Mouse (Mus musculus): ENCODE measurements around the gene Specc1. TPM values are rescaled to one million over a fixed set of nuclear protein-coding genes. Genes with fewer than 3 reads are reported as not detected.

The Specc1 gene
- total RNA-seq, 2 experiments from 2014 or later: 31.0 to 31.1 TPM

DNA sequence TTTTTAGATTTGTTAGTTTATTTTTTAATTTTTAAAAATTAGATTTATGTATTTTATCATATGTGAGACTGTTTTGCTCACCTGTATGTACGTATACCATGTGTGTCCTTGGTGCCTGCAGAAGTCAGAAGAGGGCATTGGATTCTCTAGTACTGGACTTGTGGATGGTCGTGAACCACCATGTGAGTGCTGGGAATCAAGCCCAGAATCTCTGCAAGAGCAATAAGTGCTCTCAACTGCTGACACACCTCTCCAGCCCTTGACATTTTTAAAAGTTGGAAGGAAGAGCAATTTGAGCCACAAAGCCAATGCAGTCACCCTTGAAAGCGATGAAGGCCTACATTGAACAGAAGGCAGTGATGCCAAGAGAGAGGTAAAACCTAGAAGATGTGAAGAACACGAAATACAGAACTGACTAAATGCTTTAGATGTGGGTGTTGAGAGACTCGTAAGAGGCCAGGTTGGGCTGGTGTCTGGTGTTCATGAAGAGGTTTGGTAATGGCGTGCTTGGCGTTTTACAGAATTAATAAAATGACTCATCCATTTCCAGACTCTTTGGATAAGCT, 117.1 kb downstream of the Specc1 start:
- no peak for DNase-seq (ENCODE audit: extremely low spot score in 1 of 2, low spot score in 2 of 2)
- intact Hi-C loops (cut with DNase I): no loop called here

DNA sequence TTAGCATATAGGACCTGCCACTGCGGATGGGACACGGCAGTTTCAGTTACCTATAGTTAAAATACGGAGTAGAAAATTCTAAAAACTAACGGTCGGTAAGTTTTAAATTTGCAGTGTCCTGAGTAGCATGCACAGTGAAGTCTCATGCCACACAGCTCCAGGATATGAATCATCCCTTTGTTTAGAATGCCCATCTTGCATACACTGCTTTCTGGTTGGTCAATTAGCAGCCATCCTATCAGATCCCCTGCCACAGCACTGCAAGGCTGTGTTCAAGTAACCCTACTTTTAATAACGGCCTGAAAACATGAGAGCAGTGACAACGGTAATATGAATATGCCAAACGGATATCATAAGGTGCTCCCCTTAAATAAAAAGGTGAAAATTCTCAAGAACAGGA, 118.0 kb downstream of the Specc1 start:
- intact Hi-C loops (cut with DNase I): no loop called here
- no peak for DNase-seq (ENCODE audit: extremely low spot score in 1 of 2, low spot score in 2 of 2)

DNA sequence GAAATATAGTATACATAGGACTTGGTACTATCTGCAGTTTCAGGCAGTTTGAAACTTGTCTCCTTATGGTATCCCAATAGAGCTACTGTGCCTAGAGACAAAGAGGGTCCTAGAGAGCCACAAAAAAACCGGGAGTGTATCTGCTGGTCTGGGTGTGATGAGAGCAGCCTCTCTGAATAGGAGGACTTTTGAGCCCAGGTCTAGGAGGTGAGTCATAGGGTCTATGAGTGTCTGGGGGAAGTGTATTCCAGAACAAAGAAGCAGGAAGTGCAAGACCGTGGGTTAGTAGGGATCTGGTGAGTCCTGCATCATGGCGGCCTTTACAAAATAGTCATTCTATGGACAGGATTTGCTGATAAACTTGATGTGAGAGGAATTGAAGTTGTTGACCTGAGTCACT, 118.5 kb downstream of the Specc1 start:
- intact Hi-C loops (cut with DNase I): no loop called here
- DNase-seq (ENCODE audit: extremely low spot score in 1 of 2, low spot score in 2 of 2): no peak

DNA sequence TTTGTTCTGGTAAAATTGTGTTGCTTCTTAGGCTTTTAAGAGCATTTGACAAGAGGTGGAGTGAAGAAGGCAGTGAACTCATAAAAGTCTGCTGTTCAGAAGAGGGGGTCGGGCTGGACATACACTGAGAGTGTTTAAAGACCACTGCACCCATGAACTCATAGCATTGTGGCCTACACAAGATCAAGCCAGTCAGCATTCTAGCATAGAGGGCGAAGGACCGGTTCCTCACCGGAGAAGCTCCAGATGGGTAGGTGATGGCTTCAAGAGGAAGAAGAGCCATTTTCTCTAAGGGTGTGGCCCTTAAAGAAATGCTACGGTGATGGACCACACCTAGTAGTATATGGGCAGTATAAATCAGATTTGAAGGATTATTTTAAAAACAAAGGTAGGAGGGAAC, 119.0 kb downstream of the Specc1 start:
- intact Hi-C loops (cut with DNase I): no loop called here

DNA sequence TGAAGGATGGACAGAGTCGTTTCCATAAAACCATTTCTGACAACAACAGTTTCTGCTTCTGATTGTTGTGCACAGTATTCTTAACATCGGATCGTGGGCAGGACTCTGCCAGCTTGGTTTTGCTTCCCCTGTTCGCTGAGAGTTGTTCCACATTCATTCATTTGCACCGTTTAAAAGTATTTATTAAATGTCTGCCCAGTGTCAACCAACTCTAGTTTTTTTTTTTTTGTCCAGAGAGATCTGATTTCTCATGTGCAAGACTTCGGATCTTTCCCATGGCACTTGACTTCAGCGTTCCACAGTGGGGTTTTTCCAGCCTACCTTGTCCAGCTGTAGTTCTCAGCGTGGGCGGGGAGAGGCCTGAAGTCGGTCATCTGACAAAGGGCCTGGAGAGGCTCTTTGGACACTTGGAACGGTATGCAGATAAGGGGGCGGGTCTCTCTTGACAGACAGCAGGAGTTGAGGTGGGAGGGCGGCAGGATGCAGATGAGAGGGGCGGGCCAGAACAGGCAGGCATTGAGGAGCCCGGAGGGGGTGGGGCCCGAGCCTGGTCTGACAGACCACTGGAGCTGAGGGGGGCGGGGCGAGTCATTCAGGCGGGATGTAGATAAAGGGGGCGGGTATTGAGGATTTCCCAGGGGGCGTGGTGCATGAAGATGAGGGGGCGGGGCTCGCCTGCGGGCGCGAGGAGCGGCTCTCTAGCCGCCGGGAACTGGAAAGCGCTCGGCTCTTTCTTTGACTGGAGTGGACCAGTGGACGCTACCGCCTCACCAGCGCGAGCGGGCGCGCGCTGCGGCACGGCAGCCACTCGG, 120.0 kb downstream of the Specc1 start:
- DNase-seq (ENCODE audit: extremely low spot score in 1 of 2, low spot score in 2 of 2): peak; percentile 95 to 100
- intact Hi-C loops (cut with DNase I): no loop called here

More for the DNA sequence above, 119.0 kb downstream of the Specc1 start:
- DNase-seq (ENCODE audit: extremely low spot score in 1 of 2, low spot score in 2 of 2): no peak

DNA sequence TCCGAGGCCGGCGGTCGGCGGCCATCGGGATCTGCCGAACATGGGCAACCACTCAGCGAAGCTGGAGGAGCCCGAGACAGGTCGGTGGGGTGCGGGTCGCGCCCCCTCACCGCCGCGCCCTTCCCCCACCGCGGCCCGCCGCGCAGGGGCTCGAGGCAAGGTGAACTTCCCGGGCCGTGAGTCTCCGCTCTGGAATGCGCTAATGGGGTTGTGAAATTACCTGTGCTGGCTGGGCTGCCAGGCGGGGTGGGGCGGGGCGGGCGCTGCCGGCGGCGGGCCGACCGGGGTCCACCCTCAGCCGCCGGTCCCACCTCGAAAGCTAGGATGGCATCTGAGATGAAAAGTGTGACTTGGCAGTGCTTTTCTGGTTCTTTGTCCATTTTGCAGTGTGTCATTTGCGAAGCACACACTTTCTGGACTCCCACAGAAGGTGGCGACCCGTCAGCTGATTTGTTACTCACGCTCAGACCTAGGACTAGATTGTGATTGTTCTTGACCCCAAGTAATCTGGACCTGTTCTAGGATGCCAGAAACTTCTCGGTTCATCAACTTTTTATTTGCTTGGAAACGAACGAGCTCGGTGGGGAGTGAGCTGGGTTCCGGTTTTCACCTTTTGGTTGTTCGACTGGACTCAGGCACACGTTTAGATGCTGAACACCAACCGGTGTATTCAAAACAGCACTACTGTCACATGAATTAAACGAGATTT, 120.7 kb downstream of the Specc1 start:
- intact Hi-C loops (cut with DNase I): no loop called here
- no peak for DNase-seq (ENCODE audit: extremely low spot score in 1 of 2, low spot score in 2 of 2)

DNA sequence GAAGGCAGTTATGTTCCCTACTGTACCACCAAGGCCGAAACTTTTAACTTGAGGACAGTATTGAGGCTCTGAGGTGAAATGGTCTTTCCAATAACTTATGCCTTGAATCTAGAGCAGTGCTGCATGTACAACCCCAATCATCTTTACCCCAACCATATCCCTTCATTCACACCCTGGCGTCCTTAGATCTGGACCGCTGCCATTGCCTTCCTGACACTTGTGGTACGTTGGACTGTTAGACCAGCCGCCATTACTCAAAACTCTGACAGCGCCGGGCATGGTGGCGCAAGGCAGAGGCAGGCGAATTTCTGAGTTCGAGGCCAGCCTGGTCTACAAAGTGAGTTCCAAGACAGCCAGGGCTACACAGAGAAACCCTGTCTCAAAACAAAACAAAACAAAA, 121.8 kb downstream of the Specc1 start:
- DNase-seq (ENCODE audit: extremely low spot score in 1 of 2, low spot score in 2 of 2): peak in 1 of 2 experiments; percentile 26
- intact Hi-C loops (cut with DNase I): no loop called here

DNA sequence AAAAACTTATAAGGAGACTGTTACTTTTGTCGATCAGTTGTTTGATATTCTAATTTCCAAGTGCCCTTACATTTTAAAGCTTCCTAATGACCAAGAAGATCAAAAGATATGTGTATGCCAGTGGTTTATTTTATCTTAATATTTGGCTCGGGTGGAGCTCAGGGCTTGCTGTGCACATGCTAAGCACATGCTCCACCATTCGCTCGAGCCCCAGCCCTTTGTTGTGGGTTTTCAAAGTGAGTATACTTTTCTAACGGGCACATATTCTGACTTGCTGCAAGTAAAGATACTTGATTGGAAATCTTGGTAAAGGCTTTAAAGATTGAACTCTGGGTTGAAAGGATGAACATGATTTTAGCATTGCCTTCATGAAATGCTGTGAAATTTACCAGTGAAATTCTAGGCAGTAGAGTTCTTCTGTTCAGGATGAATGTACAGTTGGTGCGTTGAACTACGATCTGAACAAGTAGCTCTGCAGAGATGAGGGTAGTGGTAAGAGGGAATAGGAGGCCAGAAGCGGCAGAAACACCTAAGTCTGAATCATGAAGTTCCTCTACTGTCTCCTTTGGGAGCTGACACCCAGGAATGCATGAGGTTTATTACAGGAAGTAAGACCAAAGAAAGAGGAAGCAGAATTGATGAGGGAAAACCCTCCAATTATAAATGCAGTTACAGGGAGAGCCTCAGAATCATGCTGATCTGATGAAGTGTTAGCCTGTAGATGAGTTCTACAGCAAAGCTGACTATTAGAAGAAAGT, 122.7 kb downstream of the Specc1 start:
- intact Hi-C loops (cut with DNase I): no loop called here
- DNase-seq (ENCODE audit: extremely low spot score in 1 of 2, low spot score in 2 of 2): no peak

DNA sequence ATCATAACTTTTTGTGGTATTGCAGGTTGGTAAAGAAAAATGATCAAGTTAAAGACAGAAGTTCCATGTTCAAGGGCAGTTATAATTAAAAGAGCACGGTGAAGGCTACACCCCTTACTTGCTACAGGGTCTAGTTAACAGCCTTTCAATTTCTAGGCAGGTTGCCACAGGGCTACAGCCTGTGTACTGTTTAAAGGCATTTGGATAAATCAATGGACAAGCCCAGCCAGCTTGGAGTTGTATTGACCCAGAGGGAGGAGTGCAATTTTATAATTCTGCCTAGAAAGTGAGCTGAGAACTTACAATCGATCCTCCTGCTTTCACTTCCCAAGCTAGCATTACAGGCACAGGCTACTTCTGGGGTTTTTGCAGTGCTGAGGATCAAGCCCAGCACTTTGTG, 123.9 kb downstream of the Specc1 start:
- intact Hi-C loops (cut with DNase I): no loop called here

DNA sequence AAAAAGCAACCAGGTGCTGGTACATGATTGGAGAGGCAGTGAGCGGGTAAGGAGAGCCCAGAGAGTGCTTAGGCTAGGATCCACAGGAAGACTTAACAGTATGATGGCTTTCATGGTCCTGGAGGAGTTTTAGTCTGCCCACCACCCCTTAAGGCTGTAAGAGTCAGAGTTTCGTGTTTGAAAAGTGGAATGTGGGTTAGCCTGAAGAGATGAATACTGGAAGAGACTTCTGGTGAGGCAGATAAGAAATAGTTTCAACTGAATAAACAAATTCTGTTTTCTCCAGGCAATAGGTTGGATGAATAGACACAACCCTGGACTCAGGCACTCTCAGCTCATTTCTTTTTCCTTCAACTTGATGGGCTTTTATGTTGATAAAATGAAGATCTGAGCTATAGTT, 130.1 kb downstream of the Specc1 start:
- intact Hi-C loops (cut with DNase I): no loop called here
- DNase-seq (ENCODE audit: extremely low spot score in 1 of 2, low spot score in 2 of 2): no peak

More for the DNA sequence above, 123.9 kb downstream of the Specc1 start:
- no peak for DNase-seq (ENCODE audit: extremely low spot score in 1 of 2, low spot score in 2 of 2)

DNA sequence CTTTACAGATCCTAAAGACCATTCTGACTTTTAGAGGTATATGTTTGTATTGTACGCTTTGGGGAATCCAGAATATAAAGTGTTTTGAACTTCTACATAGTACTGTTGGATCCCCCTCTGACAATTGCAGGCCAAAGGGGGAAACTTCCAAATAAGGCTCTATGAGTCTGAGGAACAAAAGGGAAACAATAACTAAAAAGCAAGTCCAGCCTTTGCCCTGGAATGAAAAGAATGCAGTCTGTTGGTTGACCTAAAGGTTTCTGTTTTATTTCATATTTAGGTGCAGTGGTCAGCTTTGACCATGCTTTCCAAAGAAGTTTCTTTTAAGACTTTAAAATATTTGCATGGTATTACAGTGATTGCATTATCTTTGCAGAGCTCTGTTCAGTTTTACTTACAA, 130.5 kb downstream of the Specc1 start:
- intact Hi-C loops (cut with DNase I): no loop called here
- no peak for DNase-seq (ENCODE audit: extremely low spot score in 1 of 2, low spot score in 2 of 2)

DNA sequence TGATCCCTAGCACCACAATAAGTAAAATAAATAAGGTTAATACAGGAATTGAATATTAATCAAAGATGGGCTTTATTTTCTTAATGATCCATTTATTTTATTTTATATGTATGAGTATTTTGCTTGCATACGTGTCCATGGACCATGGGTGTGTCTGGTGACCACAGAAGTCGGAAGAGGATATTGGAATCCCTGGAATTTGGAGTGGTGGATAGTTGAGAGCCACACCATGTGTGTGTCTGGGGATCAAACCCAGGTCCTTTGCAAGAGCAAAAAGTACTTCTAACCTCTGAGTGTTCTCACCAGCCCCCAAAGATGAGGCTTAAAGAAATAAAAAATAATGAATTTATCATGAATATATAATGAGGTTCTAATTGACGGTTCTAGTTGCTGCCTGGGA, 132.1 kb downstream of the Specc1 start:
- intact Hi-C loops (cut with DNase I): no loop called here
- no peak for DNase-seq (ENCODE audit: extremely low spot score in 1 of 2, low spot score in 2 of 2)

DNA sequence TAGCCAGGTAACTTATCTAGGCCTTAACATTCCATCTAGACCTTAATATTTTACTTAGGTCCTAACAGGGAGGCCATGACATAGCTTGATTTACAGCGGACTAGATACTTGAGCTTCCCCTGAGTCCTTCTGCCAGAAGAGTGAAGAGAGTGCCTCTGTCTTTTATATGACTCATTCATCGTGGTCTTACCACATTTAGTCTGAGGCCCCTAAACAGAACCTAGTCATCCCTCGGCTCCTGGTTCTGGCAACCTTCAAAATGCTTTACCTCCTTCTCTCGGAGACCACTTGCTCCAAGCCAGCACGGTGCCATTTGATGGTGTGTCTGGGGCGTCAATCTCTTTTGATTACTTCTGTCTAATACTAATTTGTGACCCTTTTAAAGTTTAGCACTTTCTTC, 133.8 kb downstream of the Specc1 start:
- intact Hi-C loops (cut with DNase I): no loop called here
- no peak for DNase-seq (ENCODE audit: extremely low spot score in 1 of 2, low spot score in 2 of 2)

DNA sequence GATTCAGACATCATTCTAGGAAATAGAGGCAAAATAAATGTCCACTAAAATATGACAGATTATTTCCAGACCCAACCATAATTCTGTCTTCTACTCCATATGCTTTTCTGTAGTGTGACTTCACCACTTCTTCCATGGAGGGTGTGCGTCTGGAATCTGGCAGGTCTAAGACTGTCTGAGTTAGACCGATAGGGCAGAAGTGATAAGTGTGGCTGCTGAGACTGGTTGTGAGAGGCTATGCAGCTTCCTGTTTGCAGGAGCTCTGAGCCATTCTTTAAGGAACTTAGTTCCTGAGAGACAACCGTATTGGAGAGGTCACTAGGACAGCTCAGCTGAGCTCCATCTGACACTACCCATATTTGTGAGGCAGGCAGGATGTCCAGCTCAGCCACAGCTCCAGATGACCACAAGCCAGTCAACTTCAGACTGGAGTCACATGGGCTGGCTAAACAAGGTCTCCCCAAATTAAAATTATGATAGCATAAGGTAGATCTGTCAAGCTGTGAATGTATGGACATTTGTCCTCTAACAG, 146.9 kb downstream of the Specc1 start:
- intact Hi-C loops (cut with DNase I): no loop called here
- DNase-seq (ENCODE audit: extremely low spot score in 1 of 2, low spot score in 2 of 2): no peak

DNA sequence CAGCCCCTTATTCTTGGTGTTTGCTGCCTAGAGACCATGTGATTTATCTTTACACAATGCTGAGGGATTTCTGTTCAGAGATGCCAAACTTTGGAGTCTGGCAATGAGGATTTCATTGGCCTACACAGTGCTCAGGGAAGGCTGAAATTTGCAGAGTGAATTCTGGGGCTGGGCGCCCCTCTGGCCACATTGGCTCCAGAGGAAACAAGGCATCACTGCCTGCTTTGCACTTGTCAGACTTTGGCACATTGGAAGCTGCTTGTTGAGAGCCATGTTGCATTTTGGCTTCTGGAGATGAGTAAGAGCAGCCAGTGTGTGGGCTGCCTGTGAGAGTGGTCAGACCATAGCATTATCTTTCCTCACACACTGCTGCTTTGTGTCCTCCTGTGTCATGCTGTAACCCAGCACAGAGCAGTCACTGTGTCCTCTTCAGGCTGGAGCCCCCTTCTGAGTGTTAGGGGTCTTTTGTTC, 149.9 kb downstream of the Specc1 start:
- peak in 1 of 2 experiments; percentile 40 for DNase-seq (ENCODE audit: extremely low spot score in 1 of 2, low spot score in 2 of 2)
- intact Hi-C loops (cut with DNase I): no loop called here

DNA sequence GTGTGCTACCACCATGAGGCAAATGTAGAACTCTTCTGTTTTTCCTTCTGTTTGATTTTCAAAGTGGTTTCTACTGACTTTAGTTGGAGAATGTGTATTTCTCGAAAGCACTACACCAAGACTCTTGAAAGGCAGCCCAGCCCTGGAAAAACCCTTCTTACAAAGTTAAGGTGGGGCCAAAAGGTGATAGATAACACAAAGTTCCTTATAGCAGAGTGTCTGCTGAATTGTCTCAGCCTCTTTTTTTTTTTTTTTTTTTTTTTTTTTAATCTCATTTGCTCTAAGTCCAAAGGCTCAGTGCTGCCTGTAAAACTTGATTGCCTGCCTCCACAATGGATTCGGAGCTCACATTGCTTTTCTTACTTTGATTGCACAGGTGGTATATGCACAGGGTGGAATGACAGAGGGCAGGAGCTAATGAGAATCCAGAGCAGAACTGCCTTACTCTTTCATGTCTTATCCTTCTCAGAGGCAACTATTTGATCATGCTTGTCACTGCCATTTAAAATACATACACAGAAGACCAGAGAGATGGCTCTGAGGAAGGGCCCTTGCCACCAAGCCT, 150.8 kb downstream of the Specc1 start:
- intact Hi-C loops (cut with DNase I): no loop called here
- no peak for DNase-seq (ENCODE audit: extremely low spot score in 1 of 2, low spot score in 2 of 2)

DNA sequence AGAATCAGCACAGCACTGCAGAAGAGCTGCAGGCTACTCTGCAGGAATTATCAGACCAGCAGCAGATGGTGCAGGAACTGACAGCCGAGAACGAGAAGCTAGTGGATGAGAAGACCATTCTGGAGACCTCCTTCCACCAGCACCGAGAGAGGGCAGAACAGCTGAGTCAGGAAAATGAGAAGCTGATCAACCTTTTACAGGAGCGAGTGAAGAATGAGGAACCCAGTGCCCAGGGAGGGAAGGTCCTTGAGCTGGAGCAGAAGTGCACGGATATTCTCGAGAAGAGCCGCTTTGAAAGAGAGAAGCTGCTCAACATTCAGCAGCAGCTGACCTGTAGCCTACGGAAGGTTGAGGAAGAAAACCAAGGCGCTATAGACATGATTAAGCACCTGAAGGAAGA, 162.0 kb downstream of the Specc1 start:
- intact Hi-C loops (cut with DNase I): no loop called here
- no peak for DNase-seq (ENCODE audit: extremely low spot score in 1 of 2, low spot score in 2 of 2)

DNA sequence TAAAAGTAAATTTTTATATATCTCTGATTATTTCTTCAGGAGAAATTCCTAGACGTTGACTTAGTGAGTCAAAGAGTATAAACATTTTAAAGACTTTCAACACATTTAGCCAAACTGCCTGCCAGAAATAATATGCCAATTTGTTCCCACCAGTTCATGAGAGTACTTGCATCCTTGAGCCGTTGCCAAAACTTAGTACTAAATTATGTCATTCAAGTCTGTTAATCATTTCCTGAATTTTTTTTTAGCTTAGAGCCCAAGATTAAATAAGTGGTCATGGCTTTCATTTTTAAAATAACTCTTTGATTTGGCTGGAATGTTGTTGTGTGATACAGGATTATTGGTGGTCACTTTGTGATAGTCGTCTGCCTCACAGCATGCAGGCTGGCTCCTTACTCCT, 163.3 kb downstream of the Specc1 start:
- no peak for DNase-seq (ENCODE audit: extremely low spot score in 1 of 2, low spot score in 2 of 2)
- intact Hi-C loops (cut with DNase I): no loop called here

DNA sequence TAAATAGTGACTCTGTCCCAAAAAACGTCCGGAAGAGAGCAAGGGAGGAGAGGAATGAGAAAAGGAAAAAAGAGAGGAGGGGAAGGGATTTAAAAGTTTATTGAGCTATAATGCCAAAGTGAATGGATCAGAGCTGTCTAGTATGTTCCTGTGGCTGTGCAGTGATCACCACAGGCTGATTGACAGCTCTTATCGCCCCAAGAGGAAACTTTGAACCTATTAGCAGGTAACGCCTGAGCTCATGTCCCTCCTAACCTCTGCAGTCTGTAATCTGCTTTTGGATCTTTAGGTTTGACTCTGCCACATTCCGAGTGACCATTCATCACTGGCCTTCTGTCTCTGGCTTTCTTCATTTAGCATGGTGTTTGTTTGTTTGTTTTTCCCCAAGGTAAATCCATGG, 164.8 kb downstream of the Specc1 start:
- intact Hi-C loops (cut with DNase I): no loop called here
- no peak for DNase-seq (ENCODE audit: extremely low spot score in 1 of 2, low spot score in 2 of 2)
